Mouse (Mus musculus): ENCODE measurements around the gene Cdk8.

Gene Cdk8

GRCm38 (mm10) chr5:146330031-146330764 is 99.2 kb downstream of the Cdk8 start:
- DNase-seq = peak; percentile 78

GRCm38 (mm10) chr5:146330765-146331115 is 99.7 kb downstream of the Cdk8 start:
- DNase-seq = no peak

- no peak for DNase-seq
These were observed 100.1 kb downstream of the Cdk8 start for GRCm38 (mm10) chr5:146331131-146331530.

DNA sequence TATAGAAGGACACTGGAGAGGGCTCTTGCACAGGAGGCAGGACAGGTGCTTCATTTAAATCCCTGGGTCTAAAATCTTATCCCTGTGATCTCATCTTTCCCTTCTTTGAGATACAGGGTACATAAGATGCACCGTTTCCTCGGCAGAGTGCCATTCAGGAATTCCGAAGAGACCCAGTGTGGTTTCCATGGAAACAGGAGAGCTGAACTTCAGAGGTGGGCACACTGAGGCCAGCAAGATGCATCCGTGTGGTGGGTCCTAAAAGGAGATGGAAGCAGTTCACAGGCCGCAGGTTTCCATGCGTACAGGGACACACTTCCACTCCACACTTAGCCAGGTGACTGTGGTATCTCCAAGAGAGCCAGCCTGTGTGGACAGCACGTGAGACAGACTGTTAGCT is 101.5 kb downstream of the Cdk8 start:
- DNase-seq = no peak

DNA sequence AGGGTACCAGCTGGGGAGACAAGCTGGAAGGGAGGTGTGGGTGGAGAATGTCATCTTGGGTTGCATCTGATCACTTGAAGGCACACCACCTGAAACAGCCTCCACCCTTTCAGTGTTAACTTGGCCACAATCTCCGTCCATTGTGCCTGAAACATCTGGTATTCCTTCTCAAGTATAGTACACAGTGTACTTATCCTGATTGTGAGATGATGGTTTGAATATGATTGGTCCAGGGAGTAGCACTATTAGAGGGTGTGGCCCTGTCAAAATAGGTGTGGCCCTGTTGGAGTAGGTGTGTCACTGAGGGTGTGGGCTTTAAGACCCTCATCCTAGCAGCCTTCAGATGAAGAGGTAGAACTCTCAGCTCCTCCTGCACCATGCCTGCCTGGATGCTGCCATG is 103.4 kb downstream of the Cdk8 start:
- DNase-seq = no peak

DNA sequence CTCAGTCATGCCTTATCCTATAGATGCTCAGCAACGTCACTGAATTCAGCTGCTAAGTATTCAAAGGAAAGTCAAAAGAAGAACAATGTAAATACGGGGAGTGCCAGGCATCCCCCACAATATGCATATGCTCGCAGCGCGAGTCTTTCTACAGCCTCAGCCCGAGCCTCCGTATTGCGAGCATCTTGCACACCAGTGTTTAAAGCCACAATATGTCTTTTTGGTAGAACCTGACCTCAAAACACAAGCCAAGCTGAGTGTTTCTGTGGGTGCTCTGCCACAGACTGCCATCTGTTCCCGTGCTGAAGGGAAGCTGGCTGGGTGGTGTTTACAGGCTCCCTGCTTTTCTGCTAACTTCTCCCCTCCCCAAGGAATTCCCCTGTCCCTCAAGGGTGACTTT is 107.0 kb downstream of the Cdk8 start:
- peak; percentile 68 for DNase-seq

DNA sequence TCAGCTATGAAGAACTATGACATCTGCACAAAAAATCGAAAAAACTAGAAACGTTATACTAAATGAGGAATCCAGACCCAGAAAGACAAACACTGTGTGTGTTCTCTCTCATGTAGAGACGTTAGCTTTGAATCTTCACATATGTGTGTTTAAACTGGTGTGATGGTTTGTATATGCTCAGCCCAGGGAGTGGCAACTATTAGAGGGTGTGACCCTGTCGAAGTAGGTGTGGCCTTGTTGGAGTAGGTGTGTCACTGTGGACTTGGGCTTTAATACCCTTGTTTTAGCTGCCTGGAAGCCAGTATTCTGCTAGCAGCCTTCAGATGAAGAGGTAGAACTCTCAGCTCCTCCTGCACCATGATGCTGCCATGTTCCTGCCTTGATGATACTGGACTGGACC is 109.0 kb downstream of the Cdk8 start:
- DNase-seq = no peak

DNA sequence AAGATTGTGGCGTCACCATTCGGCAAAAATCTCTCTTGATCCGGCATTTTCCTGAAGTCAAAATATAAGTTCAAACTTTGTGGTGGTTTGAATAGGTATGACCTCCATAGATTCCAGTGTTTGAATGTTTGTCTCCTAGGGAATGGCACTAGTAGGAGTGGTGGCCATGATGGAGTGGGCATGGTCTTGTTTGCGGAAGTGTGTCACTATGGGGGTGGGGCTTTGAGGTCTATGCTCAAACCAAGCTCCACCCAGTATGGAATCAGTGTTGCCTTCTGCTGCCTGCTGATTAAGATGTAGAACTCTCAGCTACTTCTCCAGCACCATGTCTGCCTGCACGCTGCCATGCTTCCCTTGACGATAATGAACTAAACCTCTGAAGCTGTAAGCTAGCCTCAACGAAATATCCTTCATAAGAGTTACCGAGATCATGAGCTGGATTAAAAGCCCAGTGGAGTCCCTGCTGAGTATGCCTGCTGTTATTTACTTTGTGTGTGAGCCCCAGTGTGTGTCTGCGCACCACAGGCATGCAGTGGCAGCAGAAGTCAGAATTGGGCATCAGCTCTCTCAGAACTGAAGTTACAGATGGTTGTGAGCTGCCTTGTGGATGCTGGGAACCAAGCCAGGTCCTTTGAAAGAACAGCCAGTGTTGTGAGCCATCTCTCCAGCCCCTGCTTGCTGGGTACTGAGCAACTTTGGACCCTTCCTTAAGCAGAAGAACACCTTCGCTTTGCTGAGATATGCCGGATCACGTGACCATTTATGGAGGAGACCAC is 114.1 kb downstream of the Cdk8 start:
- no peak for DNase-seq

DNA sequence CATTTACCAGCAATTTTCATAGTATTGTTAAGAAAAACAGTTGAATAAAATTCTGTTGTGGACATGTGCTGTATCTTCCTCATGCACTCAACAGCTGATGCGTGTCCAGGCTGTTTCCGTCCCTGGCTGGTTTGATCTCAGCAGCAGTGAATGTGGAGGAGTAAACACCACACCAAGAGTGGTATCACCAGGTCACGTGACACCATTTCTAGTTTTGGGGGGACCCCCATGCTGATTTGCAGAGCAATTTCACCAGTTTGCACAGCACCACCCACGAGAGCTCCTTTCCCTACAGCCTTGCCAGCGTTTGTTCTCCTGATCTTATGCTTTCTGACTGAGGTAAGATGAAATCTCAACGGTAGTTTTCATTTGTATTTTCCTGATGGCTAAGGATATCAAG is 116.1 kb downstream of the Cdk8 start:
- no peak for DNase-seq

GRCm38 (mm10) chr5:146349183-146349582 is 118.2 kb downstream of the Cdk8 start:
- DNase-seq = peak; percentile 63

DNA sequence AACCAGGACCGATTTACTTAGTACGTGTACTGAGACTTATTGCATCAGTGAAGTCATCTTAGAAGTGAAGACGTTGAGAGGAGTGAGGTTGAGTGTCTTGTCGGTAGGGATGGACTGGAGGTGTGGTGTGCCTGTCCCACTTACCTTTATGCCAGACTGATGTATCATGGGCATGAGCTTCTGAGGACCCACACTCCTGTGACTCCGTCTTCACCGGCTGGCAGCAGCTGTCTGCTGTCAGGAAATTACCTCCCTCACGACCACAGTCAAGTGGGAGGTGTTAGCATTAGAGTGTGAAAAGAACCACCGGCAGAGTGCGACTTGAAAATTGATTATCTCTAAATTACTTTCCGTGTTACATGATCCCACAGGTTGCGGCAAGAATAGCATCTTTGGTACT is 119.8 kb downstream of the Cdk8 start:
- no peak for DNase-seq

GRCm38 (mm10) chr5:146352006-146352405 is 121.0 kb downstream of the Cdk8 start:
- DNase-seq = no peak
